Mouse (Mus musculus) skeletal muscle tissue, adult 2 months (tissue): Measurements from ENCODE around the gene Pakap.
A peak's percentile ranks its signal among the peaks of the same experiment; 100 is the strongest.

Source experiments
- DNase-seq: peaks from one replicate; pipeline ENCODE4 v3.0.0-alpha.2; 2012; ENCODE audit warnings: low read depth, low spot score

The Pakap gene

GRCm38 (mm10) chr4:57715849-57716248, 147.9 kb downstream of the Pakap start:
- no peak for DNase-seq

- DNase-seq: no peak
Observed at GRCm38 (mm10) chr4:57716735-57717134, 148.8 kb downstream of the Pakap start.

GRCm38 (mm10) chr4:57717354-57717753, 149.4 kb downstream of the Pakap start, which contains the start of gene Akap2:
Akap2 (plus strand) TSS chr4:57717657.
- DNase-seq: no peak

GRCm38 (mm10) chr4:57719370-57719769, 151.4 kb downstream of the Pakap start:
- DNase-seq: no peak

- no peak for DNase-seq
Observed at GRCm38 (mm10) chr4:57720869-57721361, 152.9 kb downstream of the Pakap start.

GRCm38 (mm10) chr4:57722296-57722695, 154.3 kb downstream of the Pakap start:
- no peak for DNase-seq

- DNase-seq: no peak
Observed at GRCm38 (mm10) chr4:57723659-57724058, 155.7 kb downstream of the Pakap start.

GRCm38 (mm10) chr4:57725569-57725968, 157.6 kb downstream of the Pakap start:
- DNase-seq: no peak

- DNase-seq: no peak
Observed at GRCm38 (mm10) chr4:57728611-57729183, 160.7 kb downstream of the Pakap start.

GRCm38 (mm10) chr4:57730047-57730446, 162.1 kb downstream of the Pakap start:
- DNase-seq: no peak

GRCm38 (mm10) chr4:57730801-57731598, 163.0 kb downstream of the Pakap start:
- DNase-seq: no peak

- DNase-seq: no peak
Observed at GRCm38 (mm10) chr4:57732351-57732750, 164.4 kb downstream of the Pakap start.

- DNase-seq: no peak
Observed at GRCm38 (mm10) chr4:57733445-57733844, 165.5 kb downstream of the Pakap start.

GRCm38 (mm10) chr4:57735426-57735825, 167.4 kb downstream of the Pakap start:
- no peak for DNase-seq

GRCm38 (mm10) chr4:57738856-57739552, 171.0 kb downstream of the Pakap start:
- no peak for DNase-seq

- no peak for DNase-seq
Observed at GRCm38 (mm10) chr4:57743325-57743929, 175.4 kb downstream of the Pakap start.

- no peak for DNase-seq
Observed at GRCm38 (mm10) chr4:57750651-57751050, 182.7 kb downstream of the Pakap start.

GRCm38 (mm10) chr4:57751054-57751453, 183.1 kb downstream of the Pakap start:
- DNase-seq: no peak

- no peak for DNase-seq
Observed at GRCm38 (mm10) chr4:57751566-57751965, 183.6 kb downstream of the Pakap start.

GRCm38 (mm10) chr4:57755085-57755484, 187.1 kb downstream of the Pakap start:
- DNase-seq: no peak

GRCm38 (mm10) chr4:57757997-57758396, 190.0 kb downstream of the Pakap start:
- DNase-seq: peak; percentile 31

- no peak for DNase-seq
Observed at GRCm38 (mm10) chr4:57762424-57762823, 194.4 kb downstream of the Pakap start.
